Mouse (Mus musculus): Measurements from ENCODE around the gene Dst.

- TF ChIP-seq NANOG (IDR thresholded peaks at IDR 0.05; ENCODE audit: borderline replicate concordance, low read length) (no peak), CTCF (conservative IDR thresholded peaks at IDR 0.05; ENCODE audit: low read length) (no peak)
These were observed 189.6 kb downstream of the Dst start for GRCm38 (mm10) chr1:34097640-34098039.

Data from E14TG2a.4 (cell line).